11 mouse cellular contexts compared by ENCODE assay signal in the genomic region with DNA sequence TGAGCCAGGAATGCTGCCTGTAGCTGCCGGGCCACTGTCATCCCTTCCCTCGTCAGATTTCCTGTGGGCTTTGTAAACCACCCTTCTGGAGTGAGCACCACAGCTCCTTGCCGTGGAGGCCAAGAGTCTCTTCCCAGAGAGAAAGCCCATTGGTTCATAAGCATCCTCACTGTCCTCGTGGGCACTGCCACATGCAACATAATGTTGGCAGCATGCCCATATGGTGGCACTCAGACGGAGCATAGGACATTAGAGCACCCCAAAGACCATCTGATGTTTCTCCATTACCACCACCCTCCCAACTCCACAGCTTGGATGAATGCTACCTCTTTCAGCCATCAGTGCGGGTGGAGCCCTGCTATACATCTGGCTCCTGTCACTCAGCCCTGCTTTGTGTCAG.
"Had no signal": no experiment of that assay in that cellular context is flagged by ENCODE, and none has a peak within 500 bp of the region (broad histone marks: within the 10 kb centered on the region; RNA-seq: fewer than 3 reads in every experiment).

No protein-coding gene starts in this region.

- H3K36me3 ChIP-seq: limb, embryonic 13.5 days had no signal

- H3K9ac ChIP-seq: limb, embryonic 13.5 days; liver, embryonic 14.5 days had no signal

- H3K4me1 ChIP-seq: limb, embryonic 13.5 days had no signal

- H3K4me2 ChIP-seq: limb, embryonic 13.5 days had no signal

- DNase-seq: kidney, adult 9 months; kidney, postnatal 36 days; layer of hippocampus, adult 9-11 months; layer of hippocampus, postnatal 36 days; lung, adult 18-20 months; midbrain, embryonic 14.5 days; right cerebral cortex, postnatal 14 days; thymus, postnatal 36 days had no signal

- H3K4me3 ChIP-seq: limb, embryonic 13.5 days had no signal

- H3K27me3 ChIP-seq: limb, embryonic 13.5 days had no signal

- H3K9me3 ChIP-seq: limb, embryonic 13.5 days had no signal

- H3K27ac ChIP-seq: kidney, postnatal 0 days; limb, embryonic 13.5 days; liver, embryonic 14.5 days had no signal
